Mouse (Mus musculus) small intestine, adult 10 weeks (tissue): ENCODE measurements around the gene Rpgrip1. TPM values are rescaled to one million over a fixed set of nuclear protein-coding genes. Genes with fewer than 3 reads are reported as not detected.

Experiments used
- polyA plus RNA-seq: library from polyadenylated mRNA; stranded (reverse); fragments of 350-450 nt; fragmentation: Illumina TruSeq; extraction: RNeasy Lipid Tissue Mini Kit (QIAGEN cat#74804); gene quantifications from one replicate; pipeline ENCODE4 v1.2.3, GENCODE M21; 2014; ENCODE audit warnings: low replicate concordance

The Rpgrip1 gene
- polyA plus RNA-seq, result 2.0 TPM

DNA sequence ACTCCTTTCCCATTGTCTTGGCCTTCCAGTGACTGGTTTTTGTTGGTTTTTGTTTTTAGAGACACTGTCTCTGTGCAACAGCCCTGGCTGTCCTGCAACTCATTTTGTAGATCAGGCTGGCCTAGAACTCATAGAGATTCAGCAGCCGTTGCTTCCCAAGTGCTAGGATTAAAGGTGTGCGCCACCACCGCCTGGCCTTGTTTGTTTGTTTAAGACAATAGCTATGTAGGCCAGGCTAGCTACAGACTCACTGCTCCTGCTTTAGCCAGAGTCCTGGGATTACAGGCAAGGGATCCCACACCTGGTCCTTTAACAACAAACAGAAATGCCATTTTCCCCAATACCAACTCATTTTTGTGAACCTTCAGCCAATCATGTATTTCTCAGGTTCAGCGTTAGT is at the start of gene Rpgrip1:
Gene Rpgrip1, plus strand, starts transcription at position 359 of the 400 bp plus-strand sequence.

DNA sequence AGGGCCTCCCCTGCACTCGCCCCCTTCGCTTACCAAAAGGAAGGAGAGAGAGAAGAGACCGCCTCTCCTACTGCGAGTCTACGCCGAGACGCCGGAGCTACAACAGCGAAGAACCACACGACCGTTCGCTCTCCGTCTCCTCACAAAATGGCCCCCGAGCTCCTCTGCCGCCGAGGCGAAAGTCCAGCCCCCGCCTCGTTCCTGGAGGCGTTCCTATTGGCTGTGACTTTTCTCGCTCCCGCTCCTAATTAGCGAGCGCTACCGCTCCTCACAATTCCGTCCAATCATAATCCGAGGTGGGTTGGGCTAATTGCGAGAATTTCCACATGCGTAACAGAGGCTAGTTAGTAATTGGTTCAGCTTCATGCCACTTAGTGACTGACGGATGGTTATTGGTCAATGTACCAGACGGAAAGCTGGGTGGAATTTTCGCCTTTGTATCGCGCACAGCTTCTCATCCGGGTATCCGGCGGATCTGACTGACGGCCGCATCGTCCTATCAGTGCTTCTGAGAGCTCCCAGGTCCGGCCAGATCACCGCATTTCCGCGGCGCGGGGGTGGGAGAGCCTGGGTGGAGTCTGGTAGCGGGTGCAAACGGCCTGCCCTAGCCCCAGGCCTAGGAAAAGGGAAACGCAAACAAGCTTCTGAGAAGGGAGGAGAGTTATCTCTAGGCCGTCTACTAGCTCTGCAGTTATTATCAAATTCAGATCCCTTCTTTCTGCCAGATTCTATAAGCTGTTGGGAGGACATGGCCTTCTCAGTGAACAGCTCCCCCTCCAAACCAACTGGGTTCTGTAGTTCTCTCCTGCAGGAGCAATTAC is 6.4 kb upstream of the Rpgrip1 start, which contains the start of gene Hnrnpc:
Gene Hnrnpc, minus strand, starts transcription at position 173 of the 821 bp plus-strand sequence.

DNA sequence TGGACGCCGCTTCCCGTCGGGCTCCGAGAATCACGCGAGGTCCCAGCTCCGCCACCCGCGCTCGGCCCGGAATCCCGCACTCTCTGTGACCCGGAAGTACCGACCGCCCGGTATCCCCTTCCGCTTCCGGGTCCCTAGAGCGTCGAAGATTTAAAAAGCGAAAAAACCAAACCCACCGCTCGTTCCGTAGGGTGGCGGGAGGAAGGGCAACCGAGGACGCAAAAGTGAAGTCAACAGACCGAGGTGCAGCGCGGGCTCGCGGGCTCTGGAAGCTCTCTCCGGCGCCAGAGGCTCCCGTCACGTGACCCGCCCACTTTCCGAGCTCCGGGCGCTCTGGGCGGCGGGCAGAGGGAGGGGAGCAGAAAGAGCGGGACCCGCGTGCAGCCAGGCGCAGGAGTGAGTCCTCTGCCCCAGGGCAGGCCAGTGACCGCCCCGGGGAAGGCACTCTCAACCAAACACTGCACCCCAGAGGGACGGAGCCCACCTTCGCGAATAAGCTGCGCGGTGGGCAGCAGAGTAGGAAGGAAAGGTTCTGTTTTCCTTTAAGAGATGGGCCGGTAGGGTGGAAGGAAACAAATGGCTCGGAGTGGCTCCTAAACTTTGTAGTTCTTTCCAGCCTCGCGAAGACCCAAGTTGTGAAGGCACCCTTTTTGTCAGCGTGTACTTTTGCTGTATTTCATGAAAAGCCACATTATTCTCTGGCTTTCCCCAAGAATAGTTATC is 86.8 kb downstream of the Rpgrip1 start, which contains the start of gene Supt16:
Gene Supt16, minus strand, starts transcription at position 261 of the 723 bp plus-strand sequence.

Other genes starting within 250 kb of the Rpgrip1 start
- gene Mettl17, start 225.9 kb upstream of the Rpgrip1 start, polyA plus RNA-seq, result 3.0 TPM
- gene Slc39a2, start 217.8 kb upstream of the Rpgrip1 start, polyA plus RNA-seq, result 0.97 TPM
- gene Ndrg2, start 196.5 kb upstream of the Rpgrip1 start, polyA plus RNA-seq, result 68.9 TPM
- not detected for gene Tppp2, start 192.3 kb upstream of the Rpgrip1 start, polyA plus RNA-seq
- not detected for gene Rnase13, start 187.9 kb upstream of the Rpgrip1 start, polyA plus RNA-seq
- 2.4 TPM for gene Arhgef40, start 126.0 kb upstream of the Rpgrip1 start, polyA plus RNA-seq
- gene Tmem253, start 95.0 kb upstream of the Rpgrip1 start, polyA plus RNA-seq, result 7.1 TPM
- gene Zfp219, start 90.0 kb upstream of the Rpgrip1 start, polyA plus RNA-seq, result 0.59 TPM
- not detected for gene Olfr221, start 68.2 kb upstream of the Rpgrip1 start, polyA plus RNA-seq
- gene Hnrnpc, start 6.7 kb upstream of the Rpgrip1 start, polyA plus RNA-seq, result 274 TPM
- 37.6 TPM for gene Supt16, start 86.7 kb downstream of the Rpgrip1 start, polyA plus RNA-seq
- gene Chd8, start 147.1 kb downstream of the Rpgrip1 start, polyA plus RNA-seq, result 45.7 TPM
- 31.1 TPM for gene Tox4, start 168.4 kb downstream of the Rpgrip1 start, polyA plus RNA-seq
- 6.8 TPM for gene Rab2b, start 168.8 kb downstream of the Rpgrip1 start, polyA plus RNA-seq
- gene Mettl3, start 194.4 kb downstream of the Rpgrip1 start, polyA plus RNA-seq, result 21.5 TPM
- gene Sall2, start 218.1 kb downstream of the Rpgrip1 start, polyA plus RNA-seq, result 1.7 TPM
- not detected for gene Olfr1513, start 245.7 kb downstream of the Rpgrip1 start, polyA plus RNA-seq